In the genomic region with DNA sequence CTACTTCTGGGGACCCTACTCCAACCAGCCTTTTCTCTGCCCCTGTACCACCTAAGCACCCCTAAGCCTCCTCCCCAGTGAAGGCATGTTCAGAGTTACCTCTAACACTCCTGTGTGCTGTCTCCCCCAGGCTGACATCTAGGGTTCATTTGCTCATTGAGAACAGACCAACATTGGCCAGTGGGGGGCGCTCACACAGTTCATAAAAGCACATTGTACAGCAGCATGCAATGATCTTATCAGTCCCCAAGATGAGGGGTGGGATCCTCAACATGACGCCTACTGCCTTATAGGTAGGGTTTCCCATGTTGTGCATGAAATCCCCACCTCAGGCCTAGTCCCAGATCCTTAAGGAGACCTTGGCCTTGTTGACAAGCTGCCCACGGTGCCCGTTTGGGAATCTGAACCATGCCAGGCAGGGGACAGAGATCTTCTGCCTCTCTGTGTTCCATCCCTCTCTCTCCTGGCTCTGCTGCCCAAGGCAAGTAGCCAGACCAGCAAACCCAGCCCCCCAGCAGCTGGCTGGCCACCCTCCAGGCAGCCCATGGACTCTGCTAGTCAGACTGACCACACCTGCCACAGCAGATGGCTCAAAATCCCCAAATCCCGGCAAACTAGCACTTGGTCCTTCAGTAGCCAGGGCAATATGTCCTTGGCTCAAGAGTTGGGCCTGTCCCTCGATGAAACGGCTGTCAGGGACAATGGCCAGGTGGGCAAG, we compare ENCODE assay signal across 9 mouse cellular contexts. TPM values are rescaled to one million over a fixed set of nuclear protein-coding genes. Genes with fewer than 3 reads are reported as not detected.
DNase-seq lines count a peak whose midpoint lies in the region; ATAC-seq and TF ChIP-seq lines count a peak whose summit lies in the region.
"Had no signal": no experiment of that assay in that cellular context is flagged by ENCODE, and none has a peak within 500 bp of the region (broad histone marks: within the 10 kb centered on the region; RNA-seq: fewer than 3 reads in every experiment).

No protein-coding gene starts in this region.

- WGBS in heart, postnatal 0 days: 51% methylated on average over 7 of the region's 7 CpGs
- WGBS in heart, embryonic 10.5 days: 52% methylated on average over 7 of the region's 7 CpGs
- 61% methylated on average over 7 of the region's 7 CpGs for WGBS in embryonic facial prominence, embryonic 10.5 days

- no peak overlapping the region for H3K9ac ChIP-seq in heart, postnatal 0 days (replicated peaks; ENCODE audit: low read depth, low read length)
- H3K9ac ChIP-seq: liver, embryonic 15.5 days had no signal

- H3K27me3 ChIP-seq in heart, postnatal 0 days (ENCODE audit: control insufficient read depth, insufficient read depth, low read length): no peaks in the 10 kb centered on the region
- peaks cover 42% of the 10 kb centered on the region for H3K27me3 ChIP-seq in heart, embryonic 10.5 days (ENCODE audit: insufficient read depth, poor library complexity, severe bottlenecking)
- H3K27me3 ChIP-seq in embryonic facial prominence, embryonic 10.5 days (replicated peaks; ENCODE audit: low read depth, poor library complexity, severe bottlenecking): peaks cover 12% of the 10 kb centered on the region; the same call in 1 of the 2 replicates
- H3K27me3 ChIP-seq: liver, embryonic 15.5 days had no signal

- TF ChIP-seq EP300 in heart, postnatal 0 days (IDR thresholded peaks at IDR 0.05; ENCODE audit: low read depth): no peak

- no peaks in the 10 kb centered on the region for H3K4me1 ChIP-seq in heart, postnatal 0 days (ENCODE audit: control insufficient read depth, insufficient read depth)
- no peaks in the 10 kb centered on the region; the same call in 1 of the 2 replicates for H3K4me1 ChIP-seq in heart, embryonic 10.5 days
- peaks cover 6% of the 10 kb centered on the region for H3K4me1 ChIP-seq in embryonic facial prominence, embryonic 10.5 days
- H3K4me1 ChIP-seq: liver, embryonic 15.5 days had no signal

- peak; percentile 44 for TF ChIP-seq CTCF in heart, postnatal 0 days (IDR thresholded peaks at IDR 0.05; ENCODE audit: low read depth)

- H3K4me3 ChIP-seq in heart, postnatal 0 days (ENCODE audit: low read depth, low read length): no peak overlapping the region
- H3K4me3 ChIP-seq in heart, embryonic 10.5 days: no peak overlapping the region
- H3K4me3 ChIP-seq in embryonic facial prominence, embryonic 10.5 days: no peak overlapping the region
- H3K4me3 ChIP-seq: liver, embryonic 15.5 days had no signal

- H3K4me2 ChIP-seq in heart, postnatal 0 days (ENCODE audit: low read depth, low read length): no peak overlapping the region
- H3K4me2 ChIP-seq: liver, embryonic 15.5 days had no signal

- H3K36me3 ChIP-seq in heart, postnatal 0 days (replicated peaks; ENCODE audit: control insufficient read depth, insufficient read depth, low read length): no peaks in the 10 kb centered on the region
- no peaks in the 10 kb centered on the region for H3K36me3 ChIP-seq in heart, embryonic 10.5 days
- no peaks in the 10 kb centered on the region for H3K36me3 ChIP-seq in embryonic facial prominence, embryonic 10.5 days (replicated peaks)
- H3K36me3 ChIP-seq: liver, embryonic 15.5 days had no signal

- no peak overlapping the region for H3K27ac ChIP-seq in heart, postnatal 0 days (ENCODE audit: low read depth)
- no peak overlapping the region for H3K27ac ChIP-seq in heart, embryonic 10.5 days
- no peak overlapping the region for H3K27ac ChIP-seq in embryonic facial prominence, embryonic 10.5 days (replicated peaks)
- H3K27ac ChIP-seq: liver, embryonic 15.5 days had no signal

- no peak for ATAC-seq in heart, postnatal 0 days (ENCODE audit: insufficient read depth, low read depth)

- DNase-seq in heart, postnatal 0 days (ENCODE audit: low spot score): no peak
- DNase-seq in heart, embryonic 10.5 days (ENCODE audit: low spot score): no peak
- peak; percentile 55 for DNase-seq in 3T3-L1 (ENCODE audit: low read depth, low spot score)
- peak; percentile 55 for DNase-seq in adrenal gland, postnatal 10 days
- peak; percentile 74 for DNase-seq in embryonic facial prominence, embryonic 10.5 days (ENCODE audit: low spot score)
- DNase-seq in layer of hippocampus, adult 18-20 months (ENCODE audit: low spot score in 2 of 2): peak; percentile 71 to 93
- DNase-seq in lung, postnatal 14 days: peak; percentile 39
- DNase-seq in thymus, postnatal 25 days: peak; percentile 13

- no peaks in the 10 kb centered on the region for H3K9me3 ChIP-seq in heart, postnatal 0 days (replicated peaks; ENCODE audit: control insufficient read depth, low read length)
- no peaks in the 10 kb centered on the region for H3K9me3 ChIP-seq in heart, embryonic 10.5 days
- H3K9me3 ChIP-seq in embryonic facial prominence, embryonic 10.5 days: no peaks in the 10 kb centered on the region
- H3K9me3 ChIP-seq: liver, embryonic 15.5 days had no signal

RNA-seq across cellular contexts. Expression of a gene that starts 11.9 kb away (rescaled TPM):
- total RNA-seq in heart, postnatal 0 days (2014; rRNA removed; ENCODE audit: low replicate concordance): 0.12 TPM in 1 of 2 replicates, not detected in the other
- polyA plus RNA-seq in heart, postnatal 0 days (2015; fragmentation: Nextera tagmentation; extraction: Ambion mirVana): not detected in 2 replicates
- 1.1 and 1.5 TPM in 2 replicates for polyA plus RNA-seq in heart, embryonic 10.5 days (2016; fragmentation: Nextera tagmentation; extraction: Ambion mirVana)
- under 1 TPM in 1 of 2 experiments, not detected in 1; 0.15 TPM for total RNA-seq in adrenal gland, postnatal 10 days (2021)
- 0.13 and 0.21 TPM in 2 replicates for polyA plus RNA-seq in embryonic facial prominence, embryonic 10.5 days (2016; fragmentation: Nextera tagmentation; extraction: Ambion mirVana)
- total RNA-seq in layer of hippocampus, adult 18-20 months (2021): under 1 TPM; 0.15 to 0.47 TPM
- polyA plus RNA-seq: liver, embryonic 15.5 days had no signal

RNA-seq across cellular contexts. Expression of a gene that starts 54.6 kb away (rescaled TPM):
- 1.3 TPM in 1 of 2 replicates, not detected in the other for total RNA-seq in heart, postnatal 0 days (2014; rRNA removed; ENCODE audit: low replicate concordance)
- 0.23 and 1.1 TPM in 2 replicates for polyA plus RNA-seq in heart, postnatal 0 days (2015; fragmentation: Nextera tagmentation; extraction: Ambion mirVana)
- polyA plus RNA-seq in heart, embryonic 10.5 days (2016; fragmentation: Nextera tagmentation; extraction: Ambion mirVana): 0.55 and 0.84 TPM in 2 replicates
- total RNA-seq in adrenal gland, postnatal 10 days (2021): not detected
- polyA plus RNA-seq in embryonic facial prominence, embryonic 10.5 days (2016; fragmentation: Nextera tagmentation; extraction: Ambion mirVana): 0.33 TPM in 1 of 2 replicates, not detected in the other
- total RNA-seq in layer of hippocampus, adult 18-20 months (2021): 1 to 10 TPM; 2.1 TPM
- polyA plus RNA-seq: liver, embryonic 15.5 days had no signal

Comparison
In these comparisons a context has a peak if more than half of its experiments do, and no peak if none do; other contexts are left out.
1. DNase-seq: peak in 3T3-L1 (single experiment), adrenal gland, postnatal 10 days (single experiment), embryonic facial prominence, embryonic 10.5 days (single experiment), layer of hippocampus, adult 18-20 months (2 of 2), lung, postnatal 14 days (single experiment) and thymus, postnatal 25 days (single experiment); none in heart, postnatal 0 days (single experiment) and heart, embryonic 10.5 days (single experiment).